Mouse (Mus musculus): ENCODE data around the gene F7. TPM values are rescaled to one million over a fixed set of nuclear protein-coding genes. Genes with fewer than 3 reads are reported as not detected.
A peak's percentile ranks its signal among the peaks of the same experiment; 100 is the strongest.

Gene F7
- polyA plus RNA-seq (2015; fragmentation: Nextera tagmentation; extraction: Ambion mirVana), result not detected in 2 replicates

DNA sequence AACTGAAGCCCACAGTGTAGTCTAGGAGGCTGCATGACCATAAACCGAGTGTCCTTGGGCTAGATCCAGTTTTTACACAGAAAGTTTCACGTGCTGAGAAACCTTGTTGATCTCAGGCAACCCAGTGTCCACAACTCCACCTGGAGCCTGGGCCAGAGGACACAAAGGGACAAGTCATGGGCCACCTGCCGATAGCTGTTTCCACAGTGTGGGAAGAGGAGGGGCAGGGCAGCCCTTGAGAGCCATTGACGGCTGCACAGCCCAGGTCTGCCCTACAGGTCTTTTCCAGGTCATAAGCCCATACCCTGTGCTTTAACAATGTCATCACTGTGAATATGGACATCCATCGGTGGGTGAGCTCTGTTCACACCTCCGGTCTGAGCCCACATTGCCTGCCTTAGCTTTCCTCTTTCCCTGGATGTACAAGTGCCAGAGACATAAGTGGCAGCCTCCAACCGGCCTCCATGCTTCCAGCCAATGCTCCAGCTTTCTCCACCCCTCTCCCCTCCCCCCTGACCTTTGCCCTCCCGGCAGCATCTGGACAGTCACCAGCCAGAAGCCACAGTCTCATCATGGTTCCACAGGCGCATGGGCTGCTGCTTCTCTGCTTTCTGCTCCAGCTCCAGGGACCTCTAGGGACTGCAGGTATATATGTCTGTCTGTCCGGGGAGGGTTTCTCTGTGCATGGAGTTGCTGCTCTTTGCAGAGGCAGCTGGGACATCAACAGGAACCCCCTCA is at the start of gene F7:
Gene F7 (plus strand): TSS at position 548 of the 738 bp plus-strand sequence.
- no peak for ATAC-seq (ENCODE audit: low FRiP score)
- WGBS, result 67% methylated on average over 10 of the region's 10 CpGs

DNA sequence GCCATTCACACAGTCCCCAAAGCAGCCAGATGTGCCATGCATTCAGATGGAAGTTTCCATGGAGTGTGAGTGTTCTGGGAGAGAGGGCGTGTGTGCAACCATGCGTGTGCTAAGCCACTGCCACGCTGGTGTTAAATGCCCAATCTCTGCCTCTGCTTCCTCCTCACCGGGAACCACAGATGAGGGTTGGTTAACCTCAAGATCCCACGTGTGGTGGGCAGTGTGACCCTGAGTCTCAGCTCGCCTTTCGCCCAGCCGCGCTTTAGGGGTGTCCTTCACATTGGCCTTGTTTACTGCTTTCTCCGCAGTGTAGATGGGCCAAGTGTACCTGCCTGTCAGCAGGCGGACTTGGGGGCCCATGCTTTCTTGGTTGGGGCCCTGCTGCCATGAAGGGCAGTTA is 49.5 kb upstream of the F7 start:
- Histone ChIP-seq H3K27me3 (replicated peaks) (no peaks in the 10 kb centered on the region), H3K4me1 (peaks cover 8% of the 10 kb centered on the region; the same call in 1 of the 2 replicates), H3K9ac (replicated peaks) (no peak overlapping the region), H3K27ac (replicated peaks) (no peak overlapping the region), H3K4me3 (replicated peaks) (no peak overlapping the region), H3K4me2 (no peak overlapping the region), H3K36me3 (peaks cover 72% of the 10 kb centered on the region), H3K9me3 (replicated peaks) (no peaks in the 10 kb centered on the region)
- no peak for ATAC-seq (ENCODE audit: low FRiP score)
- WGBS, result 82% methylated on average over 11 of the region's 11 CpGs

More for the DNA sequence above, at the start of gene F7:
- Histone ChIP-seq H3K4me1 (no peaks in the 10 kb centered on the region), H3K27me3 (replicated peaks) (no peaks in the 10 kb centered on the region), H3K9ac (replicated peaks) (no peak within 1 kb of the TSS), H3K27ac (replicated peaks) (no peak within 1 kb of the TSS), H3K4me3 (replicated peaks) (no peak within 1 kb of the TSS), H3K9me3 (replicated peaks) (no peaks in the 10 kb centered on the region), H3K36me3 (peaks cover 10% of the 10 kb centered on the region), H3K4me2 (no peak within 1 kb of the TSS)

DNA sequence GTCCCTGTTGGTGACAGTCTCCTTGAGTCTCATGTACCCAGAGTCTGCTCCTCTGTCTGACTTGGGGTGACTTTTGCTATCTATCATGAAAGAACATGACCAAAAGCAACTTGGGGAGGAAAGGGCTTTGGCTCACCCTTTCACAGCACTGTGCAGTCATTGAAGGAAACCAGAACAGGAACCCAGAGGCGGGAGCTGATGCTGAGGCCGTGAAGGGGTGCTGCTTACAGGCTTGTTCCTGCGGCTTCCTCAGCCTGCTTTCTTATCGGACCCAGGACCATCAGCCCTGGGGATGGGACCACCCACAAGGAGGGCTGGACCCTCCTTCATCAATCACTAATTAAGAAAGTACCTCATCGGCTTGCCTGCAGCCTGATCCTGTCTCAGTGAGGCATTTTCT is 49.1 kb upstream of the F7 start:
- Histone ChIP-seq H3K4me1 (peaks cover 4% of the 10 kb centered on the region; the same call in 1 of the 2 replicates), H3K9me3 (replicated peaks) (no peaks in the 10 kb centered on the region), H3K27ac (replicated peaks) (no peak overlapping the region), H3K9ac (replicated peaks) (no peak overlapping the region), H3K4me3 (replicated peaks) (no peak overlapping the region), H3K4me2 (no peak overlapping the region), H3K27me3 (replicated peaks) (no peaks in the 10 kb centered on the region), H3K36me3 (peaks cover 76% of the 10 kb centered on the region)
- 68% methylated on average over 5 of the region's 5 CpGs for WGBS
- no peak for ATAC-seq (ENCODE audit: low FRiP score)

DNA sequence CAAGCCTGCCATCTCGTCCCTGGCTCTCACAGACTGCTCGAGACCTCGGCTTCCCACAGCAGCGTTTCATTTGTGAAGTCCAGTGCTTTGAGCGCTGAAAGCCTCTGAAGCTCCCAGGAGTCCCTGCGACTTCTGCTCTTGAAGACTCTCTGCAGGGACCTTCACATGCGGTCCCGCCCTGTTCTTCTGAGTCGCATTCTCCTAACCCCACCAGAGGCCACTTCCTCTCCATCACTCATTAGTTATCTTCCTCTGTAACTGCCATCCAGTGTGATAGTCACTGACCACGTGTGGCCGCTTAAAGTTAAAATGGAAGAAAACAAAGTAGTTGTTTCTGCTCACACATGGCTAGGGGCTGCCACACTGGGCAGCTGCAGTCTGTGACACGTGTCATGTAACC is 48.5 kb upstream of the F7 start:
- no peak for ATAC-seq (ENCODE audit: low FRiP score)
- H3K4me1 ChIP-seq, result peaks cover 2% of the 10 kb centered on the region; the same call in 1 of the 2 replicates
- H3K9ac ChIP-seq (replicated peaks), result no peak overlapping the region
- H3K4me2 ChIP-seq, result no peak overlapping the region
- no peaks in the 10 kb centered on the region for H3K27me3 ChIP-seq (replicated peaks)
- 0 out of 2 replicates have a peak, but pooled peaks cover 4% of the 10 kb centered on the region for H3K9me3 ChIP-seq (replicated peaks)
- WGBS, result 82% methylated on average over 12 of the region's 12 CpGs
- no peak overlapping the region for H3K4me3 ChIP-seq (replicated peaks)
- peaks cover 82% of the 10 kb centered on the region for H3K36me3 ChIP-seq
- no peak overlapping the region for H3K27ac ChIP-seq (replicated peaks)

DNA sequence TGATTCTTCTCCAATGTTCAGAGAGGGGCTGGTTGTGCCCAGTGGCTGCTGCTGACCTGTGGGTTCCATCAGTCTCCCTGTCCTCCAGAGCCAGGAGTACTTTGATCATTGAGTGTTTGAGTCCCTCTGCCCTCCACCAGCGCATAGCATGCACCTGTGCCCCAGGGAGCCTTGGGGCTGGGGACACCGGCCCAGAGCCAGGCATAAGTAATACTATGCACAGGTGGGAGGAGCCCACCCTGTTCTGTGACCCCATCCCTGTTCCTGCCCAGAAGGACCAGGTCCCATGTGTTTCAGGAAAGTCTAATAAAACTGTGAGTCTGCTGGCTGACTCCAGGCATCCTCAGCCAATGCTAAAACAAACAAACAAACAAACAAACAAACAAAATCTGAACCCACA is 47.5 kb upstream of the F7 start:
- no peaks in the 10 kb centered on the region for H3K27me3 ChIP-seq (replicated peaks)
- H3K9ac ChIP-seq (replicated peaks), result no peak overlapping the region
- no peak overlapping the region for H3K4me3 ChIP-seq (replicated peaks)
- no peak; the same call in 1 of the 2 replicates for ATAC-seq (ENCODE audit: low FRiP score)
- H3K9me3 ChIP-seq (replicated peaks), result 0 out of 2 replicates have a peak, but pooled peaks cover 4% of the 10 kb centered on the region
- H3K4me1 ChIP-seq, result peaks cover 6% of the 10 kb centered on the region
- no peak overlapping the region for H3K4me2 ChIP-seq
- no peak overlapping the region for H3K27ac ChIP-seq (replicated peaks)
- H3K36me3 ChIP-seq, result peaks cover 86% of the 10 kb centered on the region
- 73% methylated on average over 2 of the region's 2 CpGs for WGBS

DNA sequence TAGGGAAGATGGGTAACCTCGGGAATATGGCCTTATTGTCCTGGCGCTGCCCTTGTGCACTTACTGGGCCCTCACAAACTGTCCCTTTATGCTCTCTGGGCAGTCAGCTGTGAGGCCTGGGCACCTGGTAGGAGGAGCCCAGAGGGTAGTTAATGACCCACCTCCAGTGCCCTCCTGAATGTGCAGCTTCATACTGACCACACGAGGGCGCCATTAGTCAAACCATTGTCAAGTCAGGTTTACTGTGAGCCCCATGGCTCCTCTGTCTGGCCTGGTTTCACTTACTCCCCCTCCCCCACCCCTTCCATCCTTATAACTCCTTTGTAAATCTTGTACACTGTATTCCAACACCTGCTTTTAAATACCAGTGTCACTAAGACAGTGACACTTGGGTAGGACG is 47.1 kb upstream of the F7 start:
- H3K27me3 ChIP-seq (replicated peaks), result no peaks in the 10 kb centered on the region
- 25% methylated on average over 5 of the region's 5 CpGs for WGBS
- peak; percentile 45; the same call in 1 of the 2 replicates for ATAC-seq (ENCODE audit: low FRiP score)
- H3K4me2 ChIP-seq, result no peak overlapping the region
- no peak overlapping the region for H3K4me3 ChIP-seq (replicated peaks)
- H3K9me3 ChIP-seq (replicated peaks), result 0 out of 2 replicates have a peak, but pooled peaks cover 4% of the 10 kb centered on the region
- H3K36me3 ChIP-seq, result peaks cover 82% of the 10 kb centered on the region
- no peak overlapping the region for H3K27ac ChIP-seq (replicated peaks)
- peaks cover 10% of the 10 kb centered on the region for H3K4me1 ChIP-seq
- H3K9ac ChIP-seq (replicated peaks), result no peak overlapping the region

DNA sequence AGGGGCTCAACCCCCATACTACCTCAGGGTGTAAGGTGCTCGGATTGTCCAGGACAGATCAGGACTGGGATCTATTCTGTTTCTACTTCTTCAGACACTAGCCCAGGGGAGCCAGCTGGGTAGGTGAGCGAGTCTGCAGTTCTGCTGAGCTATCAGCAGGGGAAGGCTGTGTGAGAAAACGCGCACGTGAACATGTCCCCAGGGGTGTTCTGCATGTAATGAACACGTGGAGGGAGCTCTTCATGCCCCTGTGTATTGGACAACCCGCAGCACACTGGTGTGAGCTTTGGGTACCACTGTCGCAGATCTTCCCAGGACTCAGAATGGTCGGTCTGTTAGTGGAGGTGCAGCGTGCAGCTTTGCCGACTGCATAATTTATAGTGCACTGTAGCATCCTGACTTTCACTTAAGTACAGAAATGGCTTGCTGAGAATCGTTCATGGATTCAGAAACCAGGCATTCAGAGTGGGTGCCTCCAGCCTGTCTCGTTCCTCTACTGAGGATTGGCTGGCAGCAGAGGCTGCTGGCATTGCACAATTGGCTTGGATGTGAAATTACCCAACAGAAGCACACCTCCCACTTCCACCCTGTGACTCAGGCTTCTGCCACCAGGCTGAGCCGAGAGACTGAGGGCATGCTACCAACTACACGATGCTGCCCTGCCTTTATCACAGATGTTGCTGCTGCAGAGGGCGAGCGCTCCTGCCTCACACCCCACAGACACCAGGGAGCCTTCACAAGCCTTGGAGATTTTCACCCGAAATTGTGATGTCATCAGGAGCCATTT is 42.0 kb upstream of the F7 start:
- Histone ChIP-seq H3K4me1 (peaks cover 9% of the 10 kb centered on the region; the same call in 1 of the 2 replicates), H3K4me3 (replicated peaks) (no peak overlapping the region), H3K9ac (replicated peaks) (no peak overlapping the region), H3K4me2 (no peak overlapping the region), H3K27ac (replicated peaks) (0 out of 2 replicates have a peak overlapping the region, but pooled peaks have one; percentile 37), H3K9me3 (replicated peaks) (0 out of 2 replicates have a peak, but pooled peaks cover 4% of the 10 kb centered on the region), H3K36me3 (peaks cover 76% of the 10 kb centered on the region), H3K27me3 (replicated peaks) (no peaks in the 10 kb centered on the region)
- 69% methylated on average over 18 of the region's 18 CpGs for WGBS
- peak; percentile 33; the same call in 1 of the 2 replicates for ATAC-seq (ENCODE audit: low FRiP score)

DNA sequence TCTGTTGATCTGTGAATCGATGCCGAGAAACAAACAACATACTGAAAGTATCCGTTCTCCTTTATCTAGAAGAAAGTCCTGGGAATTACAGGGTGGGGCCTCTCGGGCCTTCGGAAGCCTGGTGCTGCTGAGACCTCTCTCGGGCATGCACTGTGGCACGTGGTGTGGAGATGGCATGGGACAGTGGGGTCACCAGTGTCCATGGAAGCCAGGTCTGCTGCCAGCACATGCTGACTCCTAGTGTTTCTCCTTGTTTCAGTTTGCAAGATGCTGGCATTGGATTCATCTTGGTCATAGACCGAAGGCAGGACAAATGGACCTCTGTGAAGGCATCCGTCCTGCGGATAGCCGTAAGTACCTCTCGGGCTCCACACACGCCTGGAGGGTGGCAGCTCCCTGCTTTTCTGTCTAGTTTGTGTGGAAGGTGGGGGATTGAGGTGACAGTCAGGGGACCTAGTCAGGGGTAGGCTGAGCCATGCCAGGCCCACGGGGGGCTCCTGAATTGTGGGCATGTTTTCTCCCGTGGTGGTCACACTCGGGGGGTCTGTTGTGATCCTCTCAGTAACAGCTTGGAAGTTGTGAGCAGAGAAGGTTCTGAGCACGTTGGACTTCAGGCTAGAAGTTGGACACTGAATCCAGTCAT is 41.1 kb upstream of the F7 start:
- Histone ChIP-seq H3K4me2 (no peak overlapping the region), H3K9me3 (replicated peaks) (0 out of 2 replicates have a peak, but pooled peaks cover 4% of the 10 kb centered on the region), H3K4me3 (replicated peaks) (no peak overlapping the region), H3K36me3 (peaks cover 68% of the 10 kb centered on the region), H3K4me1 (peaks cover 9% of the 10 kb centered on the region; the same call in 1 of the 2 replicates), H3K27me3 (replicated peaks) (no peaks in the 10 kb centered on the region), H3K9ac (replicated peaks) (no peak overlapping the region), H3K27ac (replicated peaks) (no peak overlapping the region)
- no peak for ATAC-seq (ENCODE audit: low FRiP score)
- WGBS, result 92% methylated on average over 17 of the region's 17 CpGs

DNA sequence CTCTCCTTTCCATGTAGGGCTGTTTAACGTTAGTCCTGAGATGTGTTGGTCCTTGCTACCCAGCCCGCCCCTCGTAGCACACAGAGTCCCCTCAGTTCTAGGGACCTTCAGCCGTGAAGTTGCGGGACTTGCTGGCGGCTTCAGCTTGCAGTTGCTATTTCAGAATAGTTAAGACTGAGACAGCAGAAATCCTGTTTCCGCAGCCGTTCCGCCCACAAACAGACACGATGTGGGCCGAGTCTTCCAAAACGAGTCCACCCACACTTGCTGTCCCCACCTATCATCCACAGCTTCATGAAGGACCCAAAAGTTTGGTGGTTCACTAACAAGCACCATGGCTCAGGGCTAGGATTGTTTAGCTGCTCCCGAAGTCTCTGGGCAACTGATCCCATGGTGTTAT is 40.6 kb upstream of the F7 start:
- 93% methylated on average over 13 of the region's 13 CpGs for WGBS
- no peak for ATAC-seq (ENCODE audit: low FRiP score)
- peaks cover 67% of the 10 kb centered on the region for H3K36me3 ChIP-seq

DNA sequence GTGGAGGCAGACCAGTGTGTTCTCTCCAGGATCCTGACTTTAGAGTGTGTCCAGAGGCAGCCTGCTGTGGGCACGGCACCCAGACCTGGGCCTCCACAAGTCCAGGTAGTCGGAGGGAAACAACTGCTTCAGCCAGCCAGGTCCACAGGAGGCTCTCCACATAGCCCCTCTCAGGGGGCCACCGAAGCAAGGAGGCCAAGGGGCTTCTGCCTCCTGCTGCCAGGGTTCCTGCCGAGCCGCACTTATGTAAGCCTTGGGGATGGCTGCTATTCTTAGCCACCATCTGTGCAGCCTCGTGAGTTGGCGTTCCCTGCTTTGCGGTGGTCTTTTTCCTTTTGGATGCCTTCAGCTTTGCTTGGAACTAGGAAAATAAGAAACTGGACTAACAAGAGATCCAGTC is 38.3 kb upstream of the F7 start:
- Histone ChIP-seq H3K4me3 (replicated peaks) (no peak overlapping the region), H3K36me3 (peaks cover 59% of the 10 kb centered on the region), H3K27me3 (replicated peaks) (no peaks in the 10 kb centered on the region), H3K4me1 (peaks cover 9% of the 10 kb centered on the region; the same call in 1 of the 2 replicates), H3K9ac (replicated peaks) (no peak overlapping the region), H3K4me2 (no peak overlapping the region), H3K27ac (replicated peaks) (no peak overlapping the region), H3K9me3 (replicated peaks) (no peaks in the 10 kb centered on the region)
- 86% methylated on average over 8 of the region's 8 CpGs for WGBS
- ATAC-seq (ENCODE audit: low FRiP score), result no peak

More for the DNA sequence above, 40.6 kb upstream of the F7 start:
- H3K9ac ChIP-seq (replicated peaks), result no peak overlapping the region
- peaks cover 9% of the 10 kb centered on the region; the same call in 1 of the 2 replicates for H3K4me1 ChIP-seq
- 0 out of 2 replicates have a peak, but pooled peaks cover 4% of the 10 kb centered on the region for H3K9me3 ChIP-seq (replicated peaks)
- no peak overlapping the region for H3K4me3 ChIP-seq (replicated peaks)
- no peaks in the 10 kb centered on the region for H3K27me3 ChIP-seq (replicated peaks)
- no peak overlapping the region for H3K27ac ChIP-seq (replicated peaks)
- H3K4me2 ChIP-seq, result no peak overlapping the region

DNA sequence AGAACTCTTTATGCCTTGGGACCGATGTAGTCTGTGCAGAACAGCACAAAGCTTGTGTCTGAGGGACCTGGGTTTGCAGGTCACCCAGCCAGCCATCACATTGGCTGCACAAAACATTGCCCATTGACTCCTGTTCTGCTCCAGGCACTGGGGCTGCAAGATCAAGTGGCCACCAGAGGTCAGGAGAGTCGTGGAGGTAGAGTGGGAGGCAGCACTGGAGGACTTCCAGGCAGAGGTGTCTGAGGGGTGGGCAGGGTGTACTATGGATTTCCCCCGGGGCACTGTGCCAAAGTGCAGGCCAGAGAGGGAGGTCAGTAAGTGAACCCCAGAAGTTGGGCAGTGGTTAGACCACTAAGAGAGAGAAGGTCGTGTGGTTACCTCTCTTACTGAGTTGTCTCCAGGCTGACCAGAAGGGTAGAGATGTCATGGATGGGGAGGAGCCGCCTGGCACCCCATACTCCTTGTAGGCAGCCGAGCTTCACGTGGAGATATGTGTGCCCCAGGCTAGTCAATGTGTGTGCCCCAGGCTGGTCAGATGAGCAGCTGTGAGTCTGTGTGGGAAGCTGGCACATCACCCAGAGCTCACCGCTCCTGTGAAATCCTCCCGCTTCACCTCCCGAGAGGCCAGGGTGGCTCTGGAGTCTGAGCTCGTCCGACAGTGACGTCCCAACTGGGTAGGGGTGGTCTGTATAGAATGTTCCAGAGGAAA is 37.0 kb upstream of the F7 start:
- Histone ChIP-seq H3K4me3 (replicated peaks) (no peak overlapping the region), H3K27me3 (replicated peaks) (no peaks in the 10 kb centered on the region), H3K4me2 (no peak overlapping the region), H3K36me3 (peaks cover 61% of the 10 kb centered on the region), H3K4me1 (no peaks in the 10 kb centered on the region), H3K9me3 (replicated peaks) (no peaks in the 10 kb centered on the region), H3K9ac (replicated peaks) (no peak overlapping the region), H3K27ac (replicated peaks) (no peak overlapping the region)
- WGBS, result 79% methylated on average over 13 of the region's 13 CpGs
- no peak for ATAC-seq (ENCODE audit: low FRiP score)
